Mouse (Mus musculus): ENCODE data around the gene Ankrd34a.

Gene Ankrd34a

DNA sequence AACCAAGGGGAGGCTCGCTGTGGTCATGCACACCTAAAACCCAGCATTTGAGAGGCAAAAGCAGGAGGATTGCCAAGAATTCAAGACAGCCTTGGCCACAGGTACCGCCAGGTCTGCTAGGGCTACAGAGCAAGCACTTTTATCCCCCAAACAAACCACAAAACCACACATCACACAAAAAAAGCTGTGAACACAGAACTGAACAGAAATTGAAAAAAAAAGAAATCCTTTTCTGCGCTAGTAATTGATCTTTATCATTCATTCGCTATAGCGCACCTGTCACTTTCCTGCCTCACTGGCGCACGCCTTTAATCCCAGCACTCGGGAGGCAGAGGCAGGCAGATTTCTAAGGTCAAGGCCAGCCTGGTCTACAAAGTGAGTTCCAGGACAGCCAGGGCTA lies 33.2 kb upstream of the Ankrd34a start:
- DNase-seq (ENCODE audit: low read depth), result no peak

- DNase-seq (ENCODE audit: low read depth), result peak; percentile 34
These were observed 32.4 kb upstream of the Ankrd34a start for GRCm38 (mm10) chr3:96563911-96564632.

GRCm38 (mm10) chr3:96564633-96565032 lies 31.8 kb upstream of the Ankrd34a start:
- no peak for DNase-seq (ENCODE audit: low read depth)

DNA sequence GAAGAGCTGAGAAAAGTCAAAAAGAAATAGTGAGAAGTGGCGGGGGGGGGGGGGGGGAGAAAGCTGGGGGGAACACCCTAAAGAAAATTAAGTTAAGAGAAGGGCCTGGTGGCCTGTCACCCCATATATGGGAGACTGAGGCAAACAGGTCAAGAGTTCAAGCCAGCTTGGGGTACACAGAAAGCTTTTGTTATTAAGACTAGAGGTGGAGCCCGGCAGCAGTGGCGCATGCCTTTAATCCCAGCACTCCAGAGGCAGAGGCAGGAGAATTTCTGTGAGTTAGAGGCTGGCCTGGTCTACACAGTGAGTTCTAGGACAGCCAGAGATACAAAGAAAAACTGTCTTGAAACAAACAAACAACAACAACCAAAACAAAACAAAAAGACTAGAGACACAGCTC lies 31.3 kb upstream of the Ankrd34a start:
- no peak for DNase-seq (ENCODE audit: low read depth)

GRCm38 (mm10) chr3:96566661-96567450 lies 29.6 kb upstream of the Ankrd34a start:
- DNase-seq (ENCODE audit: low read depth), result no peak

GRCm38 (mm10) chr3:96568605-96569004 lies 27.8 kb upstream of the Ankrd34a start:
- no peak for DNase-seq (ENCODE audit: low read depth)

DNA sequence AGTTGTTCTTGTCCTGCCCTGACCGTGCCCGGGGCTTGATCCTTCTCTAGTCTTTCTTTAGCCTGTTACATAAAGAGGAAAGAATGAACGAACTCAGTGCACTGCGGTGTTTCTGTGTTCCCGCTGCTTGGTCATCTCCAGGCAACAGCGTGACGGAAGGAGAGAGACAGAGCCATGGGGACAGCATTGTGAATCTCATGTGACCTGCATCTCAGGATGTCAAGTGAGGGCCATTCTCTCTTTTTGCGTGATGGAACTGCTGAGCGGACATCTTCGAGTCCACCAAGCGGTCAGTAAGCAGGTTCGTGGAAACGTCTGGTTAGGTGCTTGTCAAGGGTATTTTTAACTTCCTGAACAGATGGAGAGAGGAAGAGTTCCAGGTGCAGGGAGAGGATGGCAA lies 26.9 kb upstream of the Ankrd34a start:
- no peak for DNase-seq (ENCODE audit: low read depth)

DNA sequence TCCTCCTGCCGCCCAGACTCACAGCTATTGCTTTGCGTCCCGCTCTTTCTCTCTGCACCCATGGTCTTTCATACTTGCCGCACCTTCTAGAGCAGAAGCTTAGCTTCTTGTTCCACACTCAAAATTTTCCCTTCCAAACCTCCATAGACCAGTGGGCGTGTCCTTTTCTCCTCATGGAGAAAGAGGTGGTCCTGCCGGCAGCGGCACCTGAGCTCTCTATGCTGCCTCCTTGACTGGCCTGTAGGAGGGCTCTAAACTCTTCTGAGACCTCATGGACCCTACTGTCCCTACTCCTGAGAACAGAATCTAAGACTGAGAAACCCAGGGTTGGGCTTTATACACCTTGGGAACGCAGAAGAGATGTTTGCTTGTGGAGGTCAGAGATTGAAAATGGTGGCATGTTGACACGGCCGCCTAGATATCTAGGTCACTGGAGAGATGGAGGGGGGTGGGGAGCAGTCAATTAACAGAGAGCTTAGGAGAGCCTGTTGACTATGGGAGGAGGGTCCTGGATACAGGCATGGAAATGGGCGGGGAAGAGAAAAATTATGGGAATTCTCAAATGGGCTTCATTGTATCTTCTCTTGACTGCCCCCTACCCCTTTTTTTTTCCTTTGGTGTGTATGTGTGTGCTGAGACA lies 26.4 kb upstream of the Ankrd34a start:
- DNase-seq (ENCODE audit: low read depth), result no peak

GRCm38 (mm10) chr3:96570643-96571042 lies 25.8 kb upstream of the Ankrd34a start:
- no peak for DNase-seq (ENCODE audit: low read depth)

- no peak for DNase-seq (ENCODE audit: low read depth)
These were observed 25.1 kb upstream of the Ankrd34a start for GRCm38 (mm10) chr3:96571336-96571735.

DNA sequence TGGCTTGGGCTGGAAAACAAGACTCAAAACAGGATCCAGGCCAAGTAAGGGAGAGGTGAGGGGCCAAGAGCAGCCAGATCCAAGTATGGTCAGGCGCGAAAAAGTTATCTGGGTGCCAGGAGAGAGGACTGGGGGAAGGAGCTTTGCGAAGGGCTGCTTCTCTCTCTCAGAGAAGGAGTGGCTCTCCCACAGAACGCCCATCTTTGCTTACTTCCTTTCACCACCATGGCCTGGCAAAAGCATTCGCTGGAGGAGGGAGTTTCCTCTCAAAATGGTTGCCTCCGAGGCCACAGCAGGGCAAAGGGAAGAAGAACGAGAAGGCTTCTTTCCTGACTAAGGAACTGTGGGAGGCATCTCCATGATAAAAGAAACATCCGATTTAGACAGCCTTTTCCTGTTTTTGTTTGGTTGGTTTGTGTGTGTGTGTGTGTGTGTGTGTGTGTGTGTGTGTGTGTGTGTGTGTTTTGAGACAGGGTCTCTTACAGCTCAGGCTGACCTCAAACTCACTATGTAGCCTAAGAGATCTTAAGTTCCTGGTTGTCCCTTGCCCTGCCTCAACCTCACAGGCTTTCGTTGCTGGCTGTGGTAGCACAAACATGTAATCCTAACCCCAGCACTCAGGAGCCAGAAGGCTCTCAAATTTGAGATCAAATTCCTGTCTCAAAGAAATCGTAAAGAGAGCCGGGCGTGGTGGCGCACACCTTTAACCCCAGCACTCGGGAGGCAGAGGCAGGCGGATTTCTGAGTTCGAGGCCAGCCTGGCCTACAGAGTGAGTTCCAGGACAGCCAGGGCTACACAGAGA lies 24.3 kb upstream of the Ankrd34a start:
- no peak for DNase-seq (ENCODE audit: low read depth)

GRCm38 (mm10) chr3:96573611-96574511 lies 22.6 kb upstream of the Ankrd34a start:
- no peak for DNase-seq (ENCODE audit: low read depth)

DNA sequence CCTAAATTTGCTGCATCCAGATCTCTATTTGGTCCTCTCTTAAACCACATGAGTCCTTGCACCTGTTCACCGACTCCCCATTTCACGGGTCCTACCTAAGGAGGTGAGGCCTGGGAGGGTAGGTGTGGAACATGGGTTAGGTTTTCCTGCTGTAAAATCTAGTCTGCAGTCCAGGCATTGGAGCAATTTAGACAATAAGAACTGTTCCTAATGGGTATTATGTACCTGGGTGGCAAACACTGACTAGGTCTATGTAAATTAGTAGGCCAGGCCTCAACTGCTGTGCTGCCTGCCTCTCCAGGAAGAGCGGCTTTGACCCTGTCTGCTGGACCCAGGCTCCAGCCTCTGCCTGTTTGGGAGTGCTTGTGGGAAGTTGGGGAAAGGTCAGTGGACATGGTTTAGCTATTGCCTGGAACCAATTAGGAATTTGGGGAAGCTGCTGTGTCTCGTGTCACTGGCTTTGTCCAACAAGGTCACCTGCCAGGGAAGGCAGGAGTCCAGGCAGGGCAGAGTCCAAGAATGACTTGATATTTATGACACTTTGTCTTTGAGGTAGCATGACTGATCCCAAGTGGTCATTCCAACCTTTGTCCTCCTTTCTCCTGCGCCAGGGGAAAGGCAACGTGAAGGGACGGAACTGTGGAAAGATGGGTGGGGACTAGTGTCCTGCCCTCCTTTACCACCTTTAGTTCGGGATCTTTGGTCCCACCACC lies 21.0 kb upstream of the Ankrd34a start:
- no peak for DNase-seq (ENCODE audit: low read depth)

GRCm38 (mm10) chr3:96576005-96576658 lies 20.3 kb upstream of the Ankrd34a start:
- peak; percentile 91 for DNase-seq (ENCODE audit: low read depth)

DNA sequence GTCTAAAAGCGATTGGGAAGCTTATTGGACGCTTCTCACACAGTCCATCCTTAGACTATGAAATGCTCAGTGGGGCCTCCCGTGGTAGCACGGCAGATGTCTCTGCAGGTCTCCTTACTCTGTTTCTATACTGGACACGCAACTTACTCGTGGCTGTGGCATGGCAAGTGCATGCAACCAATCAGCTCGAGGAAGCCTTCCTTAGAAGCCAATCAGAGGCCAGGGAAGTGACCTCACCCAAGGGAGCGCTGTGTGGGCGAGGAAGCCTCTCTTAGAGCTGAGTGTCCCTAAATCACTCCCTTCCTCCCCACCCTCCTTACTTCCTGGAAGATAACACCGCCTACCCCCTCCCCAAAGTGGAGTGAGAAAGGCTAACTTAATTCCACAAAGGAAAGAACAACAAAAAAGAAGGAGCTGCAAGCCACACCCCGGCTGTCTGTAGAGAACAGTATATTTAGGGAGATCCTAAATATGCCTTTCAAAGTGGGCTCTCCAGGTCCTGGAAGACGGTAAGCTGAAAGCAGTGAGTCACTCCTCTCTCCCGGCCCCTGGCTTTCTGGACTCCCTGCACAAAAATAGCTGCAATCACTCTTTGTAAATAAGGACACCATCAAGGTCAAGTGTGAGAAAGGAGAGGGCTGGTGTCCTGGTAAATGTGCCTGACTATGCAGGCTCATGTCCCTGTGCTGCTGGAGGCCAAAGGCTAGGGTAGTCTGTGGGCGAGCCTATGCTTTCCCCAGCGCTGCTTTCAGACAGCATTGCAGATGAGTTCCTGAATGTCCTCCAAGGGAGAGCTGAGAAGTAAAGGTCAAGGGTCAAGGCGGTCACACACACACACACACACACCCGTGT lies 19.5 kb upstream of the Ankrd34a start, which contains the start of gene Gm16253:
TSS of gene Gm16253 (plus strand) at position 295 of the 852 bp plus-strand sequence.
- DNase-seq (ENCODE audit: low read depth), result peak; percentile 95

- DNase-seq (ENCODE audit: low read depth), result peak; percentile 73
These were observed 18.9 kb upstream of the Ankrd34a start for GRCm38 (mm10) chr3:96577566-96577965.

DNA sequence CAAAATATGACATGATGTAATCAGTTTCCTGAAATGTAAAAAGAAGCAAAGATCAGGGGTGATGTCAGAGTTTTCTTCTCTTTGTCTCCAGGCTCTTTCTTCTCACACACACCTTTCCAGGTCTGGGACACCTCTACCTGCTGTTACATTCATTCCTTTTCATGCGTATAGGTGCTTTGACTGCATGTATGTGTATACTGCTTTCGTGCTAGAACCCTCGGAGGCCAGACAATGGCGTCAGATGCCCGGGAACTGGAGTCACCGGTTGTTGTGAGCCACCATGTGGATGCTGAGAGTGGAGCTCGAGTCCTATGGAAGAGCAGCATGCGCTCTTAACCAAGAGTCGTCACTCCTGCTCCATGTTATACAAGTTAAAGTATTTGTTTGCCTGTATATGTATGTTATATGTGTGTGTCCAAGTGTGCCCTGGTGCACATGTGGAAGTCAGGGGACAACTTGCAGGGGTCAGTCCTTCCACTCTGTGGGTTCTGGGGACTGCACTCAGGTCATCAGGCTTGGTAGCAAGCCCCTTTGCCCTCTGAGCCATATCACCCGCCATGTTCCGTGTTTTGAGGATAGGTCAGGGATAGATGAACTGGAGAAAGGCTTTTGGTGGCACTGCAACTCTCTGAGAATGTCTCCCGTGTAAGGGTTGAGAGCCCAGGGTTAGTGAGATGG lies 17.7 kb upstream of the Ankrd34a start:
- DNase-seq (ENCODE audit: low read depth), result no peak

GRCm38 (mm10) chr3:96579239-96579750 lies 17.1 kb upstream of the Ankrd34a start:
- DNase-seq (ENCODE audit: low read depth), result no peak
